Mouse (Mus musculus) embryonic facial prominence, embryonic 11.5 days (tissue): Measurements from ENCODE around the gene E2f8. TPM values are rescaled to one million over a fixed set of nuclear protein-coding genes. Genes with fewer than 3 reads are reported as not detected.

Experiments used
- ATAC-seq: fragments of 200-750 bp; cut with Nextera tagmentation; replicated peaks from 2 replicates; pipeline ENCODE4 v1.8.0; 2017; ENCODE audit warnings: low read depth; ENCODE audit not compliant: insufficient number of reproducible peaks, low FRiP score, low TSS enrichment
- DNase-seq: peaks from one replicate; pipeline ENCODE4 v3.0.0-alpha.2; 2015; ENCODE audit warnings: low spot score
- H3K27ac ChIP-seq: fragments of 300-500 bp; sonication (generic); replicated peaks from 2 replicates; pipeline ENCODE4 v1.5.1; 2014; ENCODE audit warnings: mild to moderate bottlenecking, low read depth, low read length, control low read depth
- H3K27me3 ChIP-seq: fragments of 300-500 bp; sonication (generic); 2 replicates; pipeline ENCODE4 v1.6.1; 2014; ENCODE audit warnings: mild to moderate bottlenecking, low read length, moderate library complexity, mixed read lengths; ENCODE audit not compliant: control insufficient read depth, insufficient read depth
- H3K36me3 ChIP-seq: fragments of 300-500 bp; sonication (generic); replicated peaks from 2 replicates; pipeline ENCODE4 v1.6.1; 2014; ENCODE audit warnings: low read depth, mild to moderate bottlenecking, low read length, moderate library complexity, mixed read lengths; ENCODE audit not compliant: control insufficient read depth, insufficient read depth
- H3K4me1 ChIP-seq: fragments of 300-500 bp; sonication (generic); 2 replicates; pipeline ENCODE4 v1.6.1; 2014; ENCODE audit warnings: low read length, mixed read lengths; ENCODE audit not compliant: control insufficient read depth, insufficient read depth
- H3K4me2 ChIP-seq: fragments of 300-500 bp; sonication (generic); 2 replicates; pipeline ENCODE4 v1.6.1; 2014; ENCODE audit warnings: low read depth, mild to moderate bottlenecking, control low read depth, low read length, moderate library complexity
- H3K4me3 ChIP-seq: fragments of 300-500 bp; sonication (generic); 2 replicates; pipeline ENCODE4 v1.5.1; 2014; ENCODE audit warnings: low read depth, low read length, control low read depth
- H3K9ac ChIP-seq: fragments of 300-500 bp; sonication (generic); replicated peaks from 2 replicates; pipeline ENCODE4 v1.6.1; 2014; ENCODE audit warnings: mild to moderate bottlenecking, control low read depth, low read length
- H3K9me3 ChIP-seq: fragments of 300-500 bp; sonication (generic); replicated peaks from 2 replicates; pipeline ENCODE4 v1.6.1; 2016; ENCODE audit warnings: mild to moderate bottlenecking, low read length, inconsistent platforms, mixed read lengths; ENCODE audit not compliant: control insufficient read depth
- WGBS: fragments of 180-500 bp; shearing (Covaris S2); extraction: QIAGEN DNeasy Blood & Tissue Kit; methylation state at CpG from one replicate; pipeline ENCODE4 v1.1.7; 2014; 5-methylcytosine and 5-hydroxymethylcytosine counted together
- polyA plus RNA-seq: library from polyadenylated mRNA; unstranded; fragments of >200 nt; fragmentation: Nextera tagmentation; extraction: Ambion mirVana; gene quantifications from 2 replicates; pipeline ENCODE4 v1.2.1, GENCODE M21; 2014

Gene E2f8
- polyA plus RNA-seq, 1 experiment from 2014 or later, result 12.4 TPM

DNA sequence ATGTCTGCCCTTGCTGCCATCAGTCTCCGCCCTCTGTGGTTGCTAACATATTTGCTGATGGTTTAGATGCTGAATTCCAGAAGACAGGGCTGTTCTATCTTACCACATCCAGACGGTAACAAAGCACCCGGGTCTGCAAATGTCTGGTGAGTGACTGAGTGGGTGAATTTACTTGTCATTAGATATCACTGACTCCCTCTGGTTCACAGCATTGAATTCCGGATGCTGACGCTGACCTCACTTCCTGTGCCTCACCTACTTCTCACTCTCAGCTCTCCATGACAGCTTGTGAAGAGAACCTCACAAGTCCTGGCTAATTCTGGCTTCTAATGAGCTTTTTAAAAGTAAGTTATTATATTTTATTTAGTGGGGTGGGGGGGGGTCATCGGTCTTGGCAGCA is 44.4 kb downstream of the E2f8 start:
- H3K36me3 ChIP-seq, result no peaks in the 10 kb centered on the region
- H3K27ac ChIP-seq, result no peak overlapping the region
- H3K9me3 ChIP-seq, result no peaks in the 10 kb centered on the region
- H3K4me1 ChIP-seq, result no peaks in the 10 kb centered on the region
- H3K4me3 ChIP-seq, result no peak overlapping the region
- WGBS, result 70% methylated on average over 6 of the region's 6 CpGs
- no peaks in the 10 kb centered on the region for H3K27me3 ChIP-seq
- DNase-seq (no peak), ATAC-seq (no peak)
- no peak overlapping the region for H3K4me2 ChIP-seq
- no peak overlapping the region for H3K9ac ChIP-seq

DNA sequence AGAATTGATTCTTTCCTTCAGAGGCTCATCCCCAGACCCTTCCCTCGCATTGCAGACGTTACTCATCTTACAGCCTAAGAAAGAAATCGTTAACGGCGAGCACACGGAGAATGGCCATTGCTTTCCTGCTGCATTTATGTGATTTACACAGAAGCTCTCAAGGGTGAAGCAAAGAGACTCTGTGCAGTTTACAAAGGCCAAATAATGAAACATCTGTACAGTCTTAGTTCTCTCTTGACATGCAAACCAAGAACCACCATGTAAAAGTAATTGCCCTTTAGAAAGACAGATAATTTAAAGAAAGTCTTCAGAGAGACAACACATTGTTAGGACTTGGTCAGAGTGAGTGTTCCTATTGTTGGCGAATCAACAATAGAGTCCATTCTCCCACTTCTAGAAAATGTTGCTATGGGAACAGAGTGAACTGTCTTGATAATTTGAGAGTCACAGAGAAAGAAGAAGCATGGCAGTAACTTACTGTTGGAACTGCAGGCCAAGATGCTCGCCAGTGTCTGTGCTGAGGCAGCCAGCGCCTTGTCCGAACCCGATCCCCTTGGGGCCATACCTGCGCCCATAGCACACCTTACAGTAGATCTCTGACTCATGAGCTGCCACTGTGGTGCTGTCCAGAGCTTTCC is 46.3 kb downstream of the E2f8 start:
- Histone ChIP-seq H3K36me3 (no peaks in the 10 kb centered on the region), H3K27ac (no peak overlapping the region), H3K4me2 (no peak overlapping the region), H3K27me3 (no peaks in the 10 kb centered on the region), H3K4me3 (no peak overlapping the region), H3K9ac (no peak overlapping the region), H3K9me3 (no peaks in the 10 kb centered on the region), H3K4me1 (no peaks in the 10 kb centered on the region)
- no peak for DNase-seq
- ATAC-seq, result no peak
- WGBS, result 78% methylated on average over 12 of the region's 12 CpGs

DNA sequence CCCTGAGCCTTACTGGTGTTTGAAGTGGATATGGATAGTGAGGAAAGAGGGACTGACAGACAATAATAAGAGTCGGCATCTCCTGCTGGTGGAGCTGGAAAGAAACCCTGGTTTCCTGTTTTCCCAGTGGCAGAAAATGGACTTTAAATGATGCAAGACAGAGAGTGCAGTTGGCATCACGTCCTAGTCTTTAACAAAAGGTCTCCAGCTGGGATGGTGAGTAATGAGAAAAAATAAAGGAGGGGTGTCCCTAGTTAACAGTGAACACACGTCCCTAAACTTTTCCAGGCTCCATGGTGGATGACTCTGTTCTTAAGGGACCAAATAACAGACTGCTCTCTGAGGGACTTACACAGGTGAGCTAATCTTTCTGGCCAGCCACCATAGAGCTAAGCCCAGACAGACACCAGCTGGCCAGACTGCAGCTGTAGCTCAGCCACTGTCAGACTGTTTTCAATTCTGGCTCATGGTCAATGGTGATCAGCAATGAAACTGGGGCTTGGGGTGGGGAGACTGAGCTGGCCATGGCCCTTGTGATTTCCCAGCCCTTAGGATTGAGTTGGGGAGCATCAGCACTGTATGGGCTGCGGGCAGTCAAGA is 46.9 kb downstream of the E2f8 start:
- DNase-seq (no peak), ATAC-seq (no peak)
- no peak overlapping the region for H3K9ac ChIP-seq
- H3K27me3 ChIP-seq, result no peaks in the 10 kb centered on the region
- H3K4me3 ChIP-seq, result no peak overlapping the region
- H3K9me3 ChIP-seq, result no peaks in the 10 kb centered on the region
- H3K36me3 ChIP-seq, result no peaks in the 10 kb centered on the region
- WGBS, result 59% methylated on average over 4 of the region's 4 CpGs
- H3K4me2 ChIP-seq, result no peak overlapping the region
- H3K27ac ChIP-seq, result no peak overlapping the region
- H3K4me1 ChIP-seq, result no peaks in the 10 kb centered on the region

DNA sequence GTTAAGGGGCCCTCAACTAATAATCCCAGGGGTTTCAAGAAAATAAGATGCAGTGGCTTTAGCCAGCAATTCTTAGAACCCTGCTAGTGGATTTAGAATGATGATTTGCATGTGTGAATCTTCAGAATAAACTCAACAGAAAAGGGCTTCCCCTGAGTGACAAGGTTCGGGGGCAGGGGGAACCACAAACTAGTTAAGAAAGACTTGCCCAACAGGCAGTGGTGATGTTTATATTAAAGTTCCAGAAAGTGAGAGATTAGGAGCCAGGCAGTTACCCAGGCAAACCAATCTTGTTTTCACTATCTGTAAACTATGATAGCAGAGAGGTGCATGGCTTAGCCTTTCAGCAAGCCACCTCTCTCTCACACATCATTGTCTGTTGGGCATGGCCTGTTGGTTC is 48.7 kb downstream of the E2f8 start:
- no peak overlapping the region for H3K4me2 ChIP-seq
- 93% methylated on average over 1 of the region's 1 CpGs for WGBS
- DNase-seq, result no peak
- no peaks in the 10 kb centered on the region for H3K36me3 ChIP-seq
- no peak overlapping the region for H3K27ac ChIP-seq
- H3K4me1 ChIP-seq, result no peaks in the 10 kb centered on the region
- no peaks in the 10 kb centered on the region for H3K27me3 ChIP-seq
- ATAC-seq, result no peak
- H3K9ac ChIP-seq, result no peak overlapping the region
- H3K4me3 ChIP-seq, result no peak overlapping the region
- H3K9me3 ChIP-seq, result no peaks in the 10 kb centered on the region

DNA sequence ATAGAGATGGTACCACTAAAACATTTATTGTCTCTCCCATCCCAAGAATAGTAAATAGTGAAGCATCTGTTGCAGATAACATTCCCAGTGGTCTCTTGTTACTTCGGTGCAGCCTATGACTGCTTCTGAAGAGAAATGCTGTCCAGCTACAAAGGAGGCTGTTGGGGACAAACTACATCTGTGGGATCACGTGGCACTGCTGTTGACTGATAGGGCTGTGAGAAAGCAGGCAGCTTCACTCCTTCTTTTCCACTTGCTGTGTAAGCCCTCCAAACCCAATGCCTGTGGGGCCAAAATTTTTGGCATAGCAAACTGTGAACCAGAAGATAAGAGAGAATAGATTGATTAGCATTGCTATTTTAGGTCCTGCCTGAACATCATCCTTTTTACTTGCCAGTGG is 51.0 kb downstream of the E2f8 start:
- no peak for DNase-seq

DNA sequence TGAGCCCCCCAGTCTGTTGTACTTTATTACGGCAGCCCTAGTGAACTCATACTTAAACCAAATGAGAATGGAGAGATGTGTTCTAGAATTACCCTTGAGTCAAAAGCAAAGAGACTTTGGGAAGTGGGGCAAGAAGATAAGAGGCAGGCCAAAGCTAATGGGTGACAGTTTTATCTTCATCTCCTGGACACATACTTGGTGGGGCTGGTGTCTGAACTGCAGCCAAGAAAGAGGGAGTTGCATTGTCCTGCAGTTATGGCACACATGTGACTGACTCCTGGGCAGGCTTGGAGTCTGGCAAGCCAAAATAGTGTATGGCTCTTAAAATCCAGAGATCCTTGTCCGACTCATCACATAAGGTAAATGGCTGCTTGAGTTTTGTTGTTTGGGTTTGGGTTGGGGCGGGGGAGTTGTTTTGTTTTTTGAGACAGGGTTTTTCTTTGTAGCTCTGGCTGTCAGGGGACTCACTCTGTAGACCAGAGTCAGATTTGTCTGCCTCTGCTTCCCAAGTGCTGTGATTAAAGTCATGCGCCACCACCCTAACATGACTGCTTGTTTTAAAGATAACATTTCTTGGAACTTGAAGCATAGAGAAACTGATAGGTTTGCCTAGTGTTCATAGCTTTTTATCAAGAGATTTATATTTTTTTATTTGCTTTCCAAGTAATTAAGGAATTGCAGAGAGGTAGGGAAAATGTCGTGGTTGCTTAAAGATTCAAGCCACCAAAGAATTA is 52.1 kb downstream of the E2f8 start:
- Histone ChIP-seq H3K4me2 (no peak overlapping the region), H3K4me1 (no peaks in the 10 kb centered on the region), H3K4me3 (no peak overlapping the region), H3K27ac (no peak overlapping the region), H3K9me3 (no peaks in the 10 kb centered on the region), H3K9ac (no peak overlapping the region), H3K36me3 (no peaks in the 10 kb centered on the region), H3K27me3 (no peaks in the 10 kb centered on the region)
- ATAC-seq, result no peak
- DNase-seq, result no peak
- WGBS, result 75% methylated on average over 5 of the region's 5 CpGs

More for the DNA sequence above, 51.0 kb downstream of the E2f8 start:
- no peak overlapping the region for H3K9ac ChIP-seq
- H3K4me3 ChIP-seq, result no peak overlapping the region
- 57% methylated on average over 2 of the region's 2 CpGs for WGBS
- H3K27me3 ChIP-seq, result no peaks in the 10 kb centered on the region
- H3K4me1 ChIP-seq, result no peaks in the 10 kb centered on the region
- H3K9me3 ChIP-seq, result no peaks in the 10 kb centered on the region
- H3K36me3 ChIP-seq, result no peaks in the 10 kb centered on the region
- H3K4me2 ChIP-seq, result no peak overlapping the region
- no peak overlapping the region for H3K27ac ChIP-seq
- ATAC-seq, result no peak

DNA sequence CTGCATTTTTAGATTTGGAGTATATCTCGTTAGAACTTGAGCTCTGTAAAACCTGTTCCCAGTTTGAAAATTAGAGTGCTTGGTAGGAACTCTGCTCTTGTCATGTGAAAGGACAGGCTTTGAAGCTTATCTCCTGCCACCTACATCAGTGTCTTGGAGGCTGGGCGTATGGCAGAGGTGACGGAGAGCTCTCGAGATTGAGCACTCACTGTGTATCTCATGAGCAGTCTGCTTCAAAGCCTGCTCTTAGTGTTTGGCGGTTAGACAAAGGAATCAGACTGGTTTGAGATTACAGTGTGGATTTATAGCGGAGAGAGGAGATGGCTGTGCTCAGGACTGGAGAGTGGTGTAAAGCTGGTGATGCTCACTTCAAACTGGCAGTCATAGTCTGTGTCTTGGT is 56.2 kb downstream of the E2f8 start:
- DNase-seq (no peak), ATAC-seq (no peak)
- Histone ChIP-seq H3K4me1 (no peaks in the 10 kb centered on the region), H3K9ac (no peak overlapping the region), H3K36me3 (no peaks in the 10 kb centered on the region), H3K27me3 (no peaks in the 10 kb centered on the region), H3K9me3 (no peaks in the 10 kb centered on the region), H3K27ac (no peak overlapping the region), H3K4me2 (no peak overlapping the region), H3K4me3 (no peak overlapping the region)
- 90% methylated on average over 6 of the region's 6 CpGs for WGBS

DNA sequence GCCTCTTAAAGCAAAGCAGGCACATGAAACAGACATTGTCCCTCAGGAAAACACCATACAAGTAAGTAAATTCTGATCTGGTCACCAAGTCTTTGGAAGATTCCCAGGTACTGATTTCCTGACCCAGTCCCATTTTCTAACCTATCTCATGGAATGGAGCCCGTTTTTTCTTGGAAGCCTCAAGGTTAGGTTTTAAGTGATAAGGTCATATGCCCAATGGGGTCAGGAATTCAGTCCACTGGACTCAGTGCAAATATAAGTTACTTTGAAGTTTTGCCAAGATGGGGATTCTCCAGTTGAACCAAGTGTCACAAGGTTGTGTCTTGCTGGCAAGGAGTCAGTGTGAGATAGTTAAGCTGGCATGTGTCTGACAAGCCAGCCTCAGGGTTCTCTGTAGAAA is 56.7 kb downstream of the E2f8 start:
- Histone ChIP-seq H3K4me3 (no peak overlapping the region), H3K36me3 (no peaks in the 10 kb centered on the region; the same call in 1 of the 2 replicates), H3K9ac (no peak overlapping the region), H3K4me1 (no peaks in the 10 kb centered on the region), H3K9me3 (no peaks in the 10 kb centered on the region), H3K27me3 (no peaks in the 10 kb centered on the region), H3K27ac (no peak overlapping the region), H3K4me2 (no peak overlapping the region)
- 90% methylated on average over 1 of the region's 1 CpGs for WGBS
- no peak for DNase-seq
- ATAC-seq, result no peak
